Mouse (Mus musculus): ENCODE results near the gene Arhgap23. TPM values are rescaled to one million over a fixed set of nuclear protein-coding genes. Genes with fewer than 3 reads are reported as not detected.

Gene Arhgap23
- polyA plus RNA-seq, 1 experiment from 2014 or later: 6.8 TPM

DNA sequence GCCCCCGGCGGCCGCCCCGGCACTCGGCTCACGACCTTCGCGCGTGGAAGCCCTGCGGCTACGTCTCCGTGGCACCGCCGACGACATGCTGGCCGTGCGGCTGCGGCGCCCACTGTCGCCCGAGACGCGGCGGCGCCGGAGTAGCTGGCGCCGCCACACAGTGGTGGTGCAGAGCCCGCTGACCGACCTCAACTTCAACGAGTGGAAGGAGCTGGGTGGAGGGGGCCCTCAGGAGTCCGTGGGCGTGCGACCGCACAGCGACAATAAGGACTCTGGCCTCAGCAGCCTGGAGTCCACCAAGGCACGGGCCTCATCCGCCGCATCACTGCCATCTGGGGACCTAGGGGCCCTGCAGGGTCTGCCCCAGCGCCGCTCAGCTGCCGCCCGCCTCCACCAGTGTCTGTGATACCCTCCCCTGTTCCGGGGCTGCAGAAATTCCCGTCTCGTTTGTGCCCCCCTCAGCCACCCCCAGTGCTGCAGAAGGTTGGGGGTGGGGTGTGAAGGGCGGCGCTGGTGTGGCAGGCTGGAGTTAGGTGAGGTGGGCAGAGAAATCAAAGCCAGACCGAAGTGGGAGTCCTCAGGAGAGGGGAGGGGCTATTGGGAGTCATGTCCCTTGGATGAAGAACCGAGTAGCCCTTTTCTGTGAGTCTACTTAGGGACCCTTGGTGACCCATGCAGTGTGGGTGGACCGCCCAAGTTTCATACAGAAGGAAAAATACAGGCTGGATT, 85.6 kb downstream of the Arhgap23 start:
- Histone ChIP-seq H3K36me3 (peaks cover 21% of the 10 kb centered on the region), H3K4me1 (replicated peaks) (peaks cover 15% of the 10 kb centered on the region), H3K4me2 (peak overlapping the region; percentile 60), H3K27me3 (peaks cover 65% of the 10 kb centered on the region), H3K4me3 (peak overlapping the region; percentile 34), H3K27ac (replicated peaks) (no peak overlapping the region), H3K9ac (peak overlapping the region; percentile 64), H3K9me3 (no peaks in the 10 kb centered on the region)
- peak; percentile 60; the same call in 1 of the 2 replicates for ATAC-seq (ENCODE audit: low read depth)
- 8% methylated on average over 49 of the region's 51 CpGs for WGBS

- Histone ChIP-seq H3K27ac (replicated peaks) (no peak overlapping the region), H3K9me3 (no peaks in the 10 kb centered on the region), H3K27me3 (peaks cover 55% of the 10 kb centered on the region), H3K9ac (no peak overlapping the region), H3K36me3 (peaks cover 15% of the 10 kb centered on the region), H3K4me3 (no peak overlapping the region), H3K4me2 (no peak overlapping the region), H3K4me1 (replicated peaks) (peaks cover 15% of the 10 kb centered on the region)
- no peak for ATAC-seq (ENCODE audit: low read depth)
- 43% methylated on average over 9 of the region's 9 CpGs for WGBS
Observed at GRCm38 (mm10) chr11:97502383-97502782, 87.0 kb downstream of the Arhgap23 start.

DNA sequence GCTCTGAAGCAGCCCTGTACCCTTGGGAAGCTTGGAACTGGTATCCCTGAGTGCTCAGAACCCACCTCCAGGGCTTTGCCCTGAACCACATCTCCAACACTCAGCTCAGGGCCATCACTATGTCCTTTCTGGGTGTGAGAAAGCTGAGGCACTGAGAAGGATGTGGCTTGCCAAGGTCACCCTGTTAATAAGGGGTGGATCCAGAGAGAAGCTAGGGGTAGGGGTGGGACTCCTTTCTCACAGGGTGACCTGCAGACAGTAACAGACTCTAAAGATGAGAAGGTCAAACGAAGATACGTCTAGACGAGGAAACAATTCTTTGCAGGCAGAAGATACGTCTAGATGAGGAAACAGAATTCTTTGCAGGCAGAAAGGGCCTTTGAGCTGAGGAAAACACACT, 87.5 kb downstream of the Arhgap23 start:
- H3K27me3 ChIP-seq: peaks cover 50% of the 10 kb centered on the region
- no peaks in the 10 kb centered on the region for H3K9me3 ChIP-seq
- H3K4me1 ChIP-seq (replicated peaks): peaks cover 15% of the 10 kb centered on the region
- H3K9ac ChIP-seq: no peak overlapping the region
- no peak for ATAC-seq (ENCODE audit: low read depth)
- no peak overlapping the region for H3K4me3 ChIP-seq
- no peak overlapping the region for H3K27ac ChIP-seq (replicated peaks)
- WGBS: 77% methylated on average over 4 of the region's 4 CpGs
- H3K36me3 ChIP-seq: peaks cover 10% of the 10 kb centered on the region
- H3K4me2 ChIP-seq: no peak overlapping the region

- peaks cover 15% of the 10 kb centered on the region for H3K4me1 ChIP-seq (replicated peaks)
- no peak overlapping the region for H3K9ac ChIP-seq
- H3K4me3 ChIP-seq: no peak overlapping the region
- 87% methylated on average over 4 of the region's 4 CpGs for WGBS
- no peak overlapping the region for H3K4me2 ChIP-seq
- H3K27me3 ChIP-seq: peaks cover 21% of the 10 kb centered on the region
- H3K36me3 ChIP-seq: 0 out of 2 replicates have a peak, but pooled peaks cover 4% of the 10 kb centered on the region
- no peak overlapping the region for H3K27ac ChIP-seq (replicated peaks)
- no peak for ATAC-seq (ENCODE audit: low read depth)
- no peaks in the 10 kb centered on the region for H3K9me3 ChIP-seq
Observed at GRCm38 (mm10) chr11:97505784-97506183, 90.5 kb downstream of the Arhgap23 start.

DNA sequence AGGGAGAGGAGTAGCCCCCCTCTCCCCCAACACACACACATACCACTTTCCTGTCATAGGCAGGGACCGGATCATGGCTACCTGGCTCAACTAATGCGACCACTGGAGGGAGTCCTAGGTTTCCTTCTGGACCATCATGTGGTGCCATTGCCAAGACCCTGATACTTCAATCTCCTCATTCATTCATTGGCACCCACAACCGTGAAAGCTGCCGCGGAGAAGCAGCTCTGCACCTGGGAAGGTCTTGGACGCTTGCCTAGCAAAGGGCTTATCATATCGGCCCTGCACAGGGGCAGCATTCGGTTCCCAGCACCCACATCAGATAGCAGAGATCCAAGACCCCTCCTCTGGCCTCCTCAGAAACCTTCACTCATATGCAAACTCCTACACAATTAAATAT, 91.0 kb downstream of the Arhgap23 start:
- no peaks in the 10 kb centered on the region for H3K9me3 ChIP-seq
- no peak overlapping the region for H3K4me3 ChIP-seq
- H3K4me2 ChIP-seq: no peak overlapping the region
- H3K27ac ChIP-seq (replicated peaks): no peak overlapping the region
- peaks cover 16% of the 10 kb centered on the region for H3K4me1 ChIP-seq (replicated peaks)
- H3K27me3 ChIP-seq: peaks cover 15% of the 10 kb centered on the region
- no peak for ATAC-seq (ENCODE audit: low read depth)
- WGBS: 49% methylated on average over 8 of the region's 8 CpGs
- no peak overlapping the region for H3K9ac ChIP-seq
- 0 out of 2 replicates have a peak, but pooled peaks cover 3% of the 10 kb centered on the region for H3K36me3 ChIP-seq

DNA sequence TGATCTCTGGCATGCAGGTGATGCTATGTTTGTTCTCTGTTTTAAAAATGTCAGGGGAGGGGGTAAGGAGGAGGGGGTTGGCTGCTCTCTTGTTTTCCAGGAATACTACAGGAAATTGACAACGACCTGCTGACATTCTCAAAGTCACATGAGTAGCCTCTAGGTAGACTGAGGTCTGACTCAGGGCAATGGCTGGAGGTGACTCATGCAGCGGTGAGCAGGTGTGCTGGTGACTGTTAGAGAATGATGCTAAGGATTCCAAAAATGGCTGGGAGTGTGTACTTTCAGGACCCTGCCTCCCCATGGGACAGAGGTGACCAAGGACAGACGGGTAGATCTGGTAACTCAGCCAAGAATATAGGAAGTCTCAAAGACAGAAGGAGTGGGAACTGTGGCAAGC, 92.9 kb downstream of the Arhgap23 start:
- Histone ChIP-seq H3K9me3 (no peaks in the 10 kb centered on the region), H3K4me1 (replicated peaks) (peaks cover 16% of the 10 kb centered on the region), H3K36me3 (0 out of 2 replicates have a peak, but pooled peaks cover 3% of the 10 kb centered on the region), H3K4me2 (no peak overlapping the region), H3K4me3 (no peak overlapping the region), H3K27ac (replicated peaks) (no peak overlapping the region), H3K9ac (no peak overlapping the region), H3K27me3 (no peaks in the 10 kb centered on the region)
- ATAC-seq (ENCODE audit: low read depth): no peak
- 79% methylated on average over 3 of the region's 3 CpGs for WGBS

DNA sequence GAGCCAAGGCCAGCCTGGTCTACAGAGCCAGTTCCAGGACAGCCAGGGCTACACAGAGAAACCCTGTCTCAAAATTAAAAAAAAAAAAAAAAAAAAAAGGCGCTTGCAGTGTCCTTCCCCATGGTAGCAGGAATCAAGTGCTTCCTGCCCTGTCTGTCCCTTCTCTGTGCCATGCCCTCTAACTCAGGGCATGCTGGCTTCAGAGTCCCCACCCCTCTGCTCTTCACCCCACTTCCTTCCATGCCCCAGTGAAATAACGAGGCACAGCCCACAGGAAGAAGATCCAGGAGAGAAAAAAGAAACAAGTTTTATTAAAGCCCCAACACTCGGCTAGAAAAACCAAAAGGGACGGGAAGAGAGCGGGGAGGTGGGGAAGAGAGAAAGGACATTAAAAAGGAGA, 93.7 kb downstream of the Arhgap23 start:
- Histone ChIP-seq H3K27ac (replicated peaks) (no peak overlapping the region), H3K4me2 (no peak overlapping the region), H3K4me1 (replicated peaks) (peaks cover 16% of the 10 kb centered on the region), H3K9ac (no peak overlapping the region), H3K4me3 (no peak overlapping the region), H3K9me3 (no peaks in the 10 kb centered on the region), H3K36me3 (peaks cover 3% of the 10 kb centered on the region; the same call in 1 of the 2 replicates), H3K27me3 (no peaks in the 10 kb centered on the region)
- WGBS: 49% methylated on average over 5 of the region's 5 CpGs
- no peak for ATAC-seq (ENCODE audit: low read depth)

DNA sequence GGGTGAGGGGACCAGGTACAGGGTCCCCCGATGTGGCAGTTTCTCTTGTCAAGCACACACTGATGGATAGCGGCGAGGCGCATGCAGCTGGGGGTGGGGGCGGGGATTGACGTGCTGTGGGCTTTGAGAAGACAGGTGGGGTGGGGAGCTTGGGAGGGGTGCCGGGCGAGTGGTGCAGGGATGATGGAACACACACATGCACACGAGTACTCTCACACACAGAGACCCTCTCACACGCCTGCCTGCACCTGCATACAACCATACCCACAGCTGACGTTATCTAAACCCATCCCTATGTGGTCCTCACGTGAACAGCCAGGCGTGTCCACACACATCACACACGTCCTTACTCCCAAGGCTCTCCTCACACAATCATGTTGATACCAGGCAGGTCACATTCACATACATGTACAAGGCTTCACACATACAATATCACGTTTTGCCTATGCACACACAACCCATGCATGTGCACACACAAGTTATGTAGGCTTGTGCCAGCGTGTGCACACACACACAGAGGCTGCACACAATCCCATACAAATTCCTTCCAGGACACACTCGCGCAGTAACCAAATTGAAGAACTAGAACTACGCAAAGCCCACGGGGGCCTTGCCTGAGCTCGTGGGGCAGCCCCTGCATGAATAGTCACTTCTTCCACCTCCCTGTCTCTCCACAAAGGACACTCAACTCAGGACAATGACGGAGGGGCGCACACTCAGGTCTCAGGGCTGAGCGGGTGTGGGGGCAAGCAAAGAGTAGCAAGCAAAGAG, 94.6 kb downstream of the Arhgap23 start:
- Histone ChIP-seq H3K9me3 (no peaks in the 10 kb centered on the region), H3K4me3 (no peak overlapping the region), H3K9ac (peak overlapping the region; percentile 45; the same call in 1 of the 2 replicates), H3K27ac (replicated peaks) (peak overlapping the region; percentile 33; the same call in 1 of the 2 replicates), H3K36me3 (peaks cover 9% of the 10 kb centered on the region), H3K4me1 (replicated peaks) (peaks cover 16% of the 10 kb centered on the region), H3K27me3 (no peaks in the 10 kb centered on the region), H3K4me2 (no peak overlapping the region)
- WGBS: 54% methylated on average over 24 of the region's 24 CpGs
- ATAC-seq (ENCODE audit: low read depth): peak; percentile 58

DNA sequence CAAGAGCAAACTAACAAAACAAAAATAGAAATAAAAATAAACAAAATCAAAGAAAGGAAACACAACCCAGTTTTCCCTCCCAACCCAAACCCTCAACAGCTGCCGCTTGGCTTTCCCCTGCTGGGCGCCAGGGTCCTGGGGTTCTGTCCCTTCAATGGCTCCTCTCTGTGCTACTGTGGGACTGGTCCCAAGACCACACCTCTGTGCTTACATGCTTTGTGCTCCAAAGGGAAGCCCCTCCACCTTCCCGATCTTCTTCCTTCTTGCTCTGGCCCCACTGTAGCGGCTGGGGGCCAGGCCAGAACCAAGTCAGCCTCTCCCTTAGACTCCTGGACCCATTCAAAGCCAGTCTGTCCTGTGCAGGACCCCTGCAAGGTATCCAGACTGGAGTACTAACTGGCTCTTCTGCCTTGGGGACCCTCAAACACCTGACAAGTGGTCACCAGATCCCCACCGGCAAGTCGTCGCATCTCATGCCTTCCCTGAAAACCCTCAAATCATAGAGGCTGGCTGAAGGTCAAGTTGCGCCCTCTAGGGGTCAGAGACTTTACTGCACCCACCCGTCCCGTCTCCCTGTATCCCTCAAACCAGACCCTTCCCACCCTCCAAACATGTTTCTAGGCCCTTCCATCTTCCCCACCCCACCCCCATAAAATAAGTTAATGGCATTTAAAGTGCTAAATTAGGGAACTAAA, 95.8 kb downstream of the Arhgap23 start:
- H3K27ac ChIP-seq (replicated peaks): 0 out of 2 replicates have a peak overlapping the region, but pooled peaks have one; percentile 15
- WGBS: 27% methylated on average over 10 of the region's 10 CpGs
- H3K4me2 ChIP-seq: no peak overlapping the region
- H3K4me1 ChIP-seq (replicated peaks): peaks cover 16% of the 10 kb centered on the region
- H3K9ac ChIP-seq: no peak overlapping the region
- H3K4me3 ChIP-seq: no peak overlapping the region
- peaks cover 21% of the 10 kb centered on the region for H3K36me3 ChIP-seq
- ATAC-seq (ENCODE audit: low read depth): no peak
- no peaks in the 10 kb centered on the region for H3K27me3 ChIP-seq
- no peaks in the 10 kb centered on the region for H3K9me3 ChIP-seq

DNA sequence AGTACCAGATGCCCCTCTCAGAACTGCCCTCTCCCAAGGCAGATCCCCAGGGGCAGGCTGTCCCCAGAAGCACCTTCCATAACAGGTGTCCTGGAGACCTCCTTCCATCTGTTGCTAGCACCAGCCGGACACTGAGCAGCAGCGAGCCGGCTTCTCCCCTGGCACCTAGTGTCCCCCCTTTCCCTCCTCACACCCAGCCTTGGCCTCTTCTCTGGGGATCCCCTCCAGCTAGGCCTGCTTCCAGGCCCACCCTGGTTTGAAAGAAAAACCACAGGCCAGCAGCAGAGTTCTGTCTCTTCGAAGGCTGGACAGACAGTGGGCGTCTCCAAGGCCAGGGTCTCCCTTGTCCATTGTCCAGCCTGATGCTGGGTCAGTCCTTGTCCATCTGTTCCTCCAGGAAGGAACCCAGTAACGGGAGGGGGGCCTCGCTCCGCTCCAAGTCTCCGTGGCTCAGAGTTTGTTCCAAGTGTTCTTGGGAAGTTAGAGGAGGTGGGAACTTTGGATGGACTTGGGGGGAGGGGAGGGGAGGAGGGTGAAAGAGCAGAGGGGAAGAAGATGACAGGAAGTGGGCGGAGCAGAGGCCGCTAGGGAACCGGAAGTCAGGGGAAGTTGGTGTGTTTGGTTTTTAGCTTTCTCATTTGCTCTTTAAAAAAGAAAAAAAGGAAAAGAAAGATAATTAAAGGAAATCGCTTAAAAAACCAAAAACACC, 96.5 kb downstream of the Arhgap23 start:
- H3K4me2 ChIP-seq: no peak overlapping the region
- WGBS: 49% methylated on average over 13 of the region's 13 CpGs

GRCm38 (mm10) chr11:97512511-97512910, 97.2 kb downstream of the Arhgap23 start:
- Histone ChIP-seq H3K4me3 (no peak overlapping the region), H3K27ac (replicated peaks) (no peak overlapping the region), H3K4me1 (replicated peaks) (peaks cover 16% of the 10 kb centered on the region), H3K27me3 (no peaks in the 10 kb centered on the region), H3K9ac (no peak overlapping the region), H3K4me2 (no peak overlapping the region), H3K9me3 (no peaks in the 10 kb centered on the region), H3K36me3 (peaks cover 35% of the 10 kb centered on the region)
- 28% methylated on average over 6 of the region's 6 CpGs for WGBS
- no peak for ATAC-seq (ENCODE audit: low read depth)

More for the DNA sequence above, 96.5 kb downstream of the Arhgap23 start:
- Histone ChIP-seq H3K27ac (replicated peaks) (peak overlapping the region; percentile 39; the same call in 1 of the 2 replicates), H3K4me1 (replicated peaks) (peaks cover 16% of the 10 kb centered on the region), H3K36me3 (peaks cover 28% of the 10 kb centered on the region), H3K9me3 (no peaks in the 10 kb centered on the region), H3K4me3 (no peak overlapping the region), H3K9ac (no peak overlapping the region), H3K27me3 (no peaks in the 10 kb centered on the region)
- ATAC-seq (ENCODE audit: low read depth): no peak
